Mouse (Mus musculus) erythroblast, embryonic 14.5 days (primary cell): ENCODE results near the gene Gpr137.

Experiments
- GATA1 ChIP-seq: IDR thresholded peaks from 2 replicates; pipeline ENCODE4 v1.6.1; 2012; ENCODE audit warnings: low read length, inconsistent platforms, mixed read lengths
- TAL1 ChIP-seq: IDR thresholded peaks from 3 replicates; pipeline ENCODE4 v1.6.1; 2012; ENCODE audit warnings: low read length, inconsistent platforms, mixed read lengths

GRCm38 (mm10) chr19:6921647-6922567 lies 20.4 kb downstream of the Gpr137 start, which contains the start of gene Esrra:
- TF ChIP-seq TAL1 = no peak
- TF ChIP-seq GATA1 = no peak
